Mouse (Mus musculus) liver, postnatal 0 days (tissue): ENCODE results near the gene Cbx7.

Experiments
- CTCF ChIP-seq: sonication (generic); IDR thresholded peaks from 2 replicates; pipeline ENCODE4 v1.5.1; 2016; ENCODE audit warnings: antibody characterized with exemption, low read depth
- EP300 ChIP-seq: IDR thresholded peaks from 2 replicates; pipeline ENCODE4 v1.6.1; 2016; ENCODE audit warnings: antibody characterized with exemption, low read depth, mild to moderate bottlenecking

GRCm38 (mm10) chr15:79952504-79953231, 18.3 kb downstream of the Cbx7 start:
- no peak for TF ChIP-seq EP300
- TF ChIP-seq CTCF: no peak
